Mouse (Mus musculus): Measurements from ENCODE around the gene Itgae. TPM values are rescaled to one million over a fixed set of nuclear protein-coding genes. Genes with fewer than 3 reads are reported as not detected.

Gene Itgae
- polyA plus RNA-seq, 1 experiment, result not detected

DNA sequence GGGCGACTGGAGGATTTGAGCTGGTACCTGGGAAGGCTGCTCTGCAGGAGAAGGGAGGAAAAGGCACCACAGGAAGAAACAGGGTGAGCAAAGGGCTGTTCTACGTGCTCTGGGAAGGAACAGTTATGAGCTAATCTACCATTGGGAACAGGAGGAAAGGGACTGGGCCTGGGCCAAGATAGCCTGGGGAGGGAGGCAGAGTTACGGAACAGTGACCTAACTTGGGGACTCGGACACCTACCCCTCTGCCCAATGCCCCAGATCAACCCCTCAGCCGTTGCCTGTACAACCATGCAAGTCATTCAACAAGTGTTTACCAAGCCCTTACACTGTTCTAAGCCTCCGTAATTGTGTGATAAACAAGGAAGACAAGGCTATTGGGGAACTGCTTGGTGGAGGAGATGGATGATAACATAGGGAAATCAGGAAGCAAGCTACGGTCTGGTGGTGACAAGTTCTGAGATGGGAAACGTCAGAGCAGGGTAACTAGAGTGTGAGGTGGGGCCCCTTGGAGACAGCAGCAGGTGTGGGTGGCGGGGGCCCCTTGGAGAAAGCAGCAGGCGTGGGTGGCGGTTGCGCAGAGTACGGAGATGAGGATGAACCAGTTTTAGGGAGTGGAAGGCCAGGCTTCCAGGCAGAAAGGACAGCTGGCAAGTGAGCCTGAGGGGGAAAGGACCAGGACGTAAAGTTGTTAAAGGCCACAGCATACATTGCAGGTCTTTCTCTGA lies 18.7 kb downstream of the Itgae start:
- no peak overlapping the region for H3K4me3 ChIP-seq (ENCODE audit: insufficient read depth, low read length)
- TF ChIP-seq POLR2A (IDR thresholded peaks at IDR 0.05; ENCODE audit: borderline replicate concordance, low read depth, low read length) (no peak), CTCF (IDR thresholded peaks at IDR 0.05; ENCODE audit: low read depth, low read length) (no peak)
- H3K4me1 ChIP-seq (ENCODE audit: control insufficient read depth, insufficient read depth, low read length), result peaks cover 10% of the 10 kb centered on the region
- no peak overlapping the region for H3K27ac ChIP-seq (ENCODE audit: insufficient read depth, low read depth, low read length)

DNA sequence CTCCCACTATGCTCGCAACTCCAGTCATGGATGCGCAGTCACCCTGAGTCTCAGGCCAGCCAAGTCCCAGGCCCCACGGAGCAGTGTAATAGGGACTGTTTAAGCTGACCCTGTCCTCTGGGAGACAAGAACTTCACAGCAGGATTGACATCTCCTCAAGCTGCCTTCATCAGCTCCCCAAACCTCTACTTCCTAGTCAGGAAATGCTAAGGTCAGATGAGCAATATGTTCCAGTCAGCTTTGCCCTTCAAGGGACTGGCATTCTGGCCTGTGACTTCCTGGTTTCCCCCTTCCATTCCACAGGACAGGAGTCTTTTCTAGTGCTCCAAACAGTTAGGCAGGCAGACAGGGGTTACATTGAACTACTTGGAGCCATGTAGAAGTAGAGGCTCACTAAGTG lies 19.6 kb downstream of the Itgae start:
- TF ChIP-seq POLR2A (IDR thresholded peaks at IDR 0.05; ENCODE audit: borderline replicate concordance, low read depth, low read length) (no peak), CTCF (IDR thresholded peaks at IDR 0.05; ENCODE audit: low read depth, low read length) (no peak)
- no peak overlapping the region for H3K27ac ChIP-seq (ENCODE audit: insufficient read depth, low read depth, low read length)
- H3K4me3 ChIP-seq (ENCODE audit: insufficient read depth, low read length), result no peak overlapping the region
- H3K4me1 ChIP-seq (ENCODE audit: control insufficient read depth, insufficient read depth, low read length), result peaks cover 10% of the 10 kb centered on the region

DNA sequence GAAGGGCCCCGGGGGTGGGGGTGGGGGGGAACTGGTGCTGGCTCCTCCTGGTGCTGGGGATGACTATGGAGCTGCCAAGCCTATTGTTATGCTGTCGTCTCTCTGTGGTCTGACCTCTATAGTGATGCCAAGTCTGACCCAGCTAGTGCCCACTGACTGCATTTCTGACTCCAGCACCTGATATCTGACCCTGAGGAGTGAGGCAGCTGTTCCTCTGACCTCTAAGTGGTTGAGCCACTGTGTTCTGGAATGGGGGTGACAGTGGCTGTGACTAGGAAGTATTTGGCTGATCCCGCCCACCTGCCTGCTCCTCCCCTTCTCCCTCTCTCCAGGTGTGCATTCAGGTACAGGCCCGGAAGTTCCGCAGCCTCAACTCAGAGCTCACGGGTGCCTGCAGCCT lies 21.0 kb downstream of the Itgae start:
- TF ChIP-seq CTCF (IDR thresholded peaks at IDR 0.05; ENCODE audit: low read depth, low read length) (no peak), POLR2A (IDR thresholded peaks at IDR 0.05; ENCODE audit: borderline replicate concordance, low read depth, low read length) (no peak)
- Histone ChIP-seq H3K27ac (ENCODE audit: insufficient read depth, low read depth, low read length) (no peak overlapping the region), H3K4me1 (ENCODE audit: control insufficient read depth, insufficient read depth, low read length) (peaks cover 10% of the 10 kb centered on the region), H3K4me3 (ENCODE audit: insufficient read depth, low read length) (no peak overlapping the region)

DNA sequence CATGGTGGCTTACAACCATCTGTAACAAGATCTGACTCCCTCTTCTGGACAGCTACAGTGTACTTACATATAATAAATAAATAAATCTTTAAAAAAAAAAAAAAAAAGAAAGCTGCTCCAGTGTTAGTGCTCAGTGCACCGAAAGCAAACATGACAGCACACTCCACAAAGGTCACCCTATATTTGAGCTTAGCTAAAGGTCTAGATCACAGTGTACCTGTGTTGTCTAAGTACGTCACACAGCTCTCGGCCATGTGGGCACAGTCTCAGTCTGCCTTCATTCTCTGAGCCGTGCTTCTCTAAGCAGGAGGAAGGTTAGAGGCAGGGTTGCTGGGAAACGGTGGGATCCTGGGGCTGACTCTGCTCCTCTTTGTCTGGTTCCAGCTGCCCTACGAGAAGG lies 36.1 kb downstream of the Itgae start:
- TF ChIP-seq CTCF (IDR thresholded peaks at IDR 0.05; ENCODE audit: low read depth, low read length), result no peak
- TF ChIP-seq POLR2A (IDR thresholded peaks at IDR 0.05; ENCODE audit: borderline replicate concordance, low read depth, low read length), result no peak
- H3K4me1 ChIP-seq (ENCODE audit: control insufficient read depth, insufficient read depth, low read length), result peaks cover 27% of the 10 kb centered on the region

DNA sequence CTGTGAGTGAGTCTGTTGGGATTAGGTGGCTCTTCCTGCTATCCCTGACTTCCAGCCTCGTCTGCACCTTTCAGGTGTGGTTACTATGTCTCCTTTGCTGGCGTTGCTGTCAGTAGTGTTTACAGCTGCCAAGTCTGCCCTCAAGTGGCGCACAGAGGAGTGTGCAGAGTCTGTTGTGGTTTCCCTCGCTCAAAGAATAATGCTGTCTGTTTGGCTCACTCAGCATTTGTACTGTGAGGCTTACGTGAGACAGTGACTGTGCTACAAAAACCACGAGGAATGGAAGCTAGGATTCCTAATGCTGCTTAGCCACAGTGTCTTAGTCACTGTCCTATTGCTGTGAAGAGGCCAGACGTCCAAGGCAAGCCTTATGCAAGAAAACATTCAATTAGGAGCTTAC lies 40.6 kb downstream of the Itgae start:
- no peak overlapping the region for H3K27ac ChIP-seq (ENCODE audit: insufficient read depth, low read depth, low read length)
- H3K4me1 ChIP-seq (ENCODE audit: control insufficient read depth, insufficient read depth, low read length), result peaks cover 46% of the 10 kb centered on the region
- TF ChIP-seq POLR2A (IDR thresholded peaks at IDR 0.05; ENCODE audit: borderline replicate concordance, low read depth, low read length) (no peak), CTCF (IDR thresholded peaks at IDR 0.05; ENCODE audit: low read depth, low read length) (no peak)
- H3K4me3 ChIP-seq (ENCODE audit: insufficient read depth, low read length), result no peak overlapping the region

More for the DNA sequence above, 36.1 kb downstream of the Itgae start:
- no peak overlapping the region for H3K27ac ChIP-seq (ENCODE audit: insufficient read depth, low read depth, low read length)
- no peak overlapping the region for H3K4me3 ChIP-seq (ENCODE audit: insufficient read depth, low read length)

DNA sequence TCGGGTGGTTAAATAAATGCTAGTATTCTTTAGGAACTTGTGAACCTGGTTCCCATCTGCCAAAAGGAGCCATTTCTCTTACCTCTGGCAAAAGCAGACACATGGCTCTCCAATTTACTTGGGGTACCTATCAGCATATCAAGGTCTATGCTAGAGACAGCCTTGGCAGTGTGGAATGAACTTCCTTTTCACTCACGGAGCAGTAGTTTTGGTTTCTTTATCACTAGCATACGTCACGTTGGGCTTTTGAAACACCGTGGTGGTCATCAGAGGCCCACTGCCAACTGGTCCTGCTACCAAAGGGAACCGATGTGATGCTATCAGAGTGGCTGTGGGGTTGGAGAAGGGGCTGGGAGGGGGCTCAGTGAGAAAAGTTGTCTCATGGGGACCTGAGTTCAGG lies 42.6 kb downstream of the Itgae start:
- no peak overlapping the region for H3K4me3 ChIP-seq (ENCODE audit: insufficient read depth, low read length)
- peaks cover 52% of the 10 kb centered on the region for H3K4me1 ChIP-seq (ENCODE audit: control insufficient read depth, insufficient read depth, low read length)
- TF ChIP-seq POLR2A (IDR thresholded peaks at IDR 0.05; ENCODE audit: borderline replicate concordance, low read depth, low read length) (no peak), CTCF (IDR thresholded peaks at IDR 0.05; ENCODE audit: low read depth, low read length) (no peak)
- H3K27ac ChIP-seq (ENCODE audit: insufficient read depth, low read depth, low read length), result no peak overlapping the region

DNA sequence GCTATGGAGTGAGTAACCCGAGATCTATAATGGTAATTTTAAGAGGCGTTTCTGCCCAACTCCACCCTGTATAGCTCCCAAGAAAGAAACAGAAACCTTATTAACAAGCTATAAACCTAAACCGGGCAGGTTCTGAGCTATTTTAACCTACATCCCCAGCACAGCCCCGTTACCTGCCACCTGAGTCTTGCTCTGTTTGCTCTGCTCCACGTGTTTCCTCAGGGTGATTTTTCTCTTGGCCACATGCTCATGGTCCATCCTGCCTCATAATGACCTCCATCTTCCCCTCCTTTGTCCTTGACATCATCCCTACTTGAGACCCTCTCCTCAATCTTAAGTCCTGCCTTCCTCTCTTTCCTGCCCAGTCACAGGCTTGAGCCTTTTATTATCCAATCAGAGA lies 43.8 kb downstream of the Itgae start:
- H3K27ac ChIP-seq (ENCODE audit: insufficient read depth, low read depth, low read length), result no peak overlapping the region
- TF ChIP-seq POLR2A (IDR thresholded peaks at IDR 0.05; ENCODE audit: borderline replicate concordance, low read depth, low read length) (no peak), CTCF (IDR thresholded peaks at IDR 0.05; ENCODE audit: low read depth, low read length) (no peak)
- H3K4me3 ChIP-seq (ENCODE audit: insufficient read depth, low read length), result no peak overlapping the region
- peaks cover 43% of the 10 kb centered on the region for H3K4me1 ChIP-seq (ENCODE audit: control insufficient read depth, insufficient read depth, low read length)

DNA sequence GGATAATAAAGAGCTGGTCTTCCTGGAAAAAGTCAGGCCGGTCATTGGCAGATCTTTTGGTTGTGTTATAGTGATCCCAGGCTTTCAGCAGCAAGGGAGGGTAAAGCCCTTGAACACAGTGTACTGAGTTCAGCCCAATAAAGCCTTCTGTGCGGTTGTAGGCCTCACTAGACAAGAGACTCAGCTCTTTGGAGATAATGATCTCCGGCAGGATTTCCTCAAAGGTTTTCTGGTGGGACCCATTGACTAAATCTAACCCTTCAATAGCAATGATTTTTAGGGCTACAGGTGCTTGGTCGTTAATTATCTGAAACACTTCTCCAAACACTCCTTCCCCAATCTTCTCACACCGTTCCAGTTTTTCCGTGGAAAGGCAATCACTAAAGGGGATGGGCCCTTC lies 46.2 kb downstream of the Itgae start:
- Histone ChIP-seq H3K4me1 (ENCODE audit: control insufficient read depth, insufficient read depth, low read length) (peaks cover 24% of the 10 kb centered on the region), H3K27ac (ENCODE audit: insufficient read depth, low read depth, low read length) (no peak overlapping the region), H3K4me3 (ENCODE audit: insufficient read depth, low read length) (peak overlapping the region; percentile 92)
- no peak for TF ChIP-seq POLR2A (IDR thresholded peaks at IDR 0.05; ENCODE audit: borderline replicate concordance, low read depth, low read length)
- TF ChIP-seq CTCF (IDR thresholded peaks at IDR 0.05; ENCODE audit: low read depth, low read length), result no peak

DNA sequence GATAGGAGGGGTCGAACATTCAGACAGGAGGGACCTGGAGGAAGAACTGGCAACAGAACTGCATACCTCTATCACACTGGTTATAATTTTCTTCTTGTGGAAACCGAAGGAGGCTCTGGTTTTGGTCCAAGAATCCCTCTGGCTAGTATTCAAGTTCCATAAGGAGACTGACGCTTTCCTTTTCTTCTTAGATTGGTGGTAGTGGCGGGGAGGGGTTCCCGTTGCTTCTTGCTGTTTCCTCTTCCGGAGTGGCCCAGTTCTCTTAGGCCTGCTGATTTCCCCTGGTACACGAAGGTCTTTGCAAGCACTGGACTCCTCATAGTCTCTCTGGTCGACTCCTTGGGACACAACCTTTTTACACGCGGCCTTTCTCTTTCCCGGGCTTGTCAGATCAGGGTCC lies 46.7 kb downstream of the Itgae start:
- H3K4me1 ChIP-seq (ENCODE audit: control insufficient read depth, insufficient read depth, low read length), result peaks cover 23% of the 10 kb centered on the region
- TF ChIP-seq POLR2A (IDR thresholded peaks at IDR 0.05; ENCODE audit: borderline replicate concordance, low read depth, low read length) (no peak), CTCF (IDR thresholded peaks at IDR 0.05; ENCODE audit: low read depth, low read length) (no peak)
- H3K4me3 ChIP-seq (ENCODE audit: insufficient read depth, low read length), result peak overlapping the region; percentile 92
- H3K27ac ChIP-seq (ENCODE audit: insufficient read depth, low read depth, low read length), result peak overlapping the region; percentile 27

DNA sequence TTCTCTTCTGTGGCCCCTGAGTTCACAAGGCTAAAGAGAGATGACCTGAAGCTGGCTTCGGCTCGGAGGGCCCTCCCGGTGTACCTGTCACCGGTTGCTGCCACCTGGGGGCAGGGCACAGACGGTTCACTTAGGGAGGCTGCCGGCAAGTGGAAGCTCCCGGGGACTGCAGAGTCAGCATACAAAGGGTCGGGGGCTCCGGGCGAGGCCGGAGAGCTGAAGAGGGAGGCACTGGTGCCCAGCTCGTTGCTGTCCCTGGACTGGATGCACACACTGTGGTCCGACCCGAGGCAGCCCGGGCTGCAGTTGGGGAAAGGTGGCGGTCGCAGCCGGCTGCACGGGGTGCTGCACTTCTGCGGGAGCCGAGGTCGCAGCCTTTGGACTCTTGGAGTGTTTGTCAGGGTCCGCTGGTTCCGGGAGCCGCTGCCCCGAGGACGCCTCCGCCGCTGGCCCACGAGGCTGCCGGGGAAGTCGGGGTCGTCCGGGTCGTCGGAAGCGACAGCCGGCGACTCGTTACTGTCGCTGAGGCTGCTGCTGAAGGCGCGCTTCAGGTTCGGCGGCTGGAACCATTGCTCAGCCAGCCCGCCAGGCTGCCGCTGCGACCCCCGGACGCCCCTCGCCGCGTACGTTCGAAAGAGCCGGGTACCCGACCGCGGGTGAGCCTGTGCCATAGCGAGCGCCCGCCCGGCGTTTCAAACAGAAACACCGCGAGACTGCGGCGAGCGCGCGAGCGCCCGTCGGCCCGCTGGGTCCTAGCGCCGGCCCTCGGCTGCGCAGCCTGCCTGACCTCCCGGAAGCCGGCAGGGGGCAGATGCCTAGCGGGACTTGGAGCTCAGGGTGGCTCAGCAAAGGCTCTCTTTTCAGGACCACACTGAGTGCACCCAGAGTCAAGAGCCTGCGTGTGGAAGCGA lies 47.5 kb downstream of the Itgae start, which contains the start of gene Haspin:
Gene Haspin (minus strand): TSS at position 704 of the 911 bp plus-strand sequence.
- peak within 1 kb of the TSS; percentile 27 for H3K27ac ChIP-seq (ENCODE audit: insufficient read depth, low read depth, low read length)

More for the DNA sequence above, 47.5 kb downstream of the Itgae start, which contains the start of gene Haspin:
- TF ChIP-seq CTCF (IDR thresholded peaks at IDR 0.05; ENCODE audit: low read depth, low read length) (peak; percentile 56; the same call in 1 of the 2 replicates), POLR2A (IDR thresholded peaks at IDR 0.05; ENCODE audit: borderline replicate concordance, low read depth, low read length) (no peak)
- H3K4me3 ChIP-seq (ENCODE audit: insufficient read depth, low read length), result peak within 1 kb of the TSS; percentile 92
- peaks cover 23% of the 10 kb centered on the region for H3K4me1 ChIP-seq (ENCODE audit: control insufficient read depth, insufficient read depth, low read length)
